18 mouse cellular contexts compared by ENCODE assay signal in genomic region chr5:40974892-40975291, GRCm38 (mm10).
"Had no signal": no experiment of that assay in that cellular context is flagged by ENCODE, and none has a peak within 500 bp of the region (broad histone marks: within the 10 kb centered on the region; RNA-seq: fewer than 3 reads in every experiment).

No protein-coding gene starts in this region.

- H3K4me3 ChIP-seq: limb, embryonic 12.5 days; limb, embryonic 15.5 days; neural tube, embryonic 12.5 days; neural tube, embryonic 15.5 days; stomach, embryonic 15.5 days had no signal

- H3K36me3 ChIP-seq: limb, embryonic 12.5 days; limb, embryonic 15.5 days; neural tube, embryonic 12.5 days; neural tube, embryonic 15.5 days; stomach, embryonic 15.5 days had no signal

- H3K9me3 ChIP-seq: limb, embryonic 12.5 days; limb, embryonic 15.5 days; neural tube, embryonic 12.5 days; neural tube, embryonic 15.5 days; stomach, embryonic 15.5 days had no signal

- ATAC-seq: liver, postnatal 0 days; lung, postnatal 0 days had no signal

- H3K9ac ChIP-seq: limb, embryonic 12.5 days; limb, embryonic 15.5 days; liver, embryonic 14.5 days; liver, postnatal 0 days; lung, embryonic 14.5 days; neural tube, embryonic 12.5 days; neural tube, embryonic 15.5 days; stomach, embryonic 15.5 days had no signal

- H3K4me1 ChIP-seq: limb, embryonic 12.5 days; limb, embryonic 15.5 days; neural tube, embryonic 12.5 days; neural tube, embryonic 15.5 days; stomach, embryonic 15.5 days had no signal

- DNase-seq: kidney, adult 2 months; kidney, postnatal 14 days; kidney, postnatal 4 days; left cerebral cortex, postnatal 4 days; liver, postnatal 0 days; lung, embryonic 14.5 days; right cerebral cortex, postnatal 25 days; spleen, adult 18-20 months; thymus, postnatal 25 days had no signal

- H3K27me3 ChIP-seq: limb, embryonic 12.5 days; limb, embryonic 15.5 days; neural tube, embryonic 12.5 days; neural tube, embryonic 15.5 days; stomach, embryonic 15.5 days had no signal

- H3K4me2 ChIP-seq: limb, embryonic 12.5 days; limb, embryonic 15.5 days; liver, embryonic 11.5 days; lung, embryonic 14.5 days; neural tube, embryonic 12.5 days; neural tube, embryonic 15.5 days; stomach, embryonic 15.5 days had no signal

- H3K27ac ChIP-seq: limb, embryonic 12.5 days; limb, embryonic 15.5 days; liver, embryonic 14.5 days; macrophage; neural tube, embryonic 12.5 days; neural tube, embryonic 15.5 days; stomach, embryonic 15.5 days had no signal
